Mouse (Mus musculus) left cerebral cortex, adult 11 months (tissue): ENCODE data around the gene Lemd2.

Source experiments
- DNase-seq: peaks from one replicate; pipeline ENCODE4 v3.0.0; 2022; ENCODE audit warnings: low spot score

Gene Lemd2

DNA sequence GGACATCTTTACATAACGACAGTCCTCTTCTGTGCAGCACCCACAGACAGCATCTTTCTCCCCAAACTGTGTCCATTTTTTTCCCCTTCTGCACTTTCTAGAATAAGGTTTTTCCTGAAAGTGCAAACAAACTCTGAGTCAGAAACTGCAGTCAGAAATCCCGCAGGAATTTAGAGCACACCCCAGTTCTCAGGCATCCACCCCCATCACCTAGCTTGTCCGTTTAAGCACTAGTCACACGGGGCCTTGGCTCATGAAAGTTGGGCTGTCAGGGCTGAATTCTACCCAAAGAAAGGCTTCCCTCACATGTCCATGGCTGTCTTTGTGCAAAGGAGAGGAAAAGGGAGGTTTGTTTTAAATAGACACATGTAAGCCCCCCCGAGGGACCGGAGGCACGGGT is 23.0 kb upstream of the Lemd2 start:
- DNase-seq, result no peak

DNA sequence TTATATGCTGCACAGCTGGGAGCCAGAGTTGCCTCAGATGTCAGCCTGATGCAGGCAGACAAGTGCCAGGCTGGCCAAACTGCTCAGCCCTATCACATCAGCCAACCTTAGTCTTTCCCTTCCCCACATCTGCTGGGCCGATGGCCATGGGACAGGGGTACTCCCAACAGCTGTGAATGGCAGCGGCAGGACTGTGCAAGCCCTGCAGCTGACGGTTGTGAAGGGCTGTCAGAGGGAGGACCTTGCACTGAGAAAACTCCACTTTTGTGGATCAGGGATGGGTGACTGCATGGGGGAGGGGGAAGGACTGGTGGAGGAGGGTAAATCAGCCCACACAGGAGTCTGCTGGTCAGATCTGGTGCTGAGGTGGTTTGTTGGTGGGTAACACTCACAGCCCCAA is 22.4 kb upstream of the Lemd2 start:
- no peak for DNase-seq

DNA sequence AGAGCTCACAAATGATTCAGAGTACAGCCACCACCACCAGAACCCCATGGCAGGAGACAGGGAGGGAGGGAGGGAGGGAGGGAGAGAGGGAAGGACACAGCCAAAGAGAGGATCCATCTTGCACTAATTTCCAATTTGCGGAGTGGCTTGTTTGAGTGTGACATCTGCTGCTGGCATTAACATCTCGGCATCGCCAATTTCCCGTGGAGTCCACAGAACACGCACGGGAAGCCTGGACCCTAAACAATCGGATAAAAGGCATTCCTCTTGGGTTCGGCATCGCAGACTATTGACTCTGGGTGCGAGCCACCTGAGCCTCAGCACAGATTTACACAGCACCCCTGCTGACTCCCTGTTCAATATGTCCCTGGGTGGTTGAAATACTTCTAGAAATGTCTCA is 21.5 kb upstream of the Lemd2 start:
- DNase-seq, result no peak

DNA sequence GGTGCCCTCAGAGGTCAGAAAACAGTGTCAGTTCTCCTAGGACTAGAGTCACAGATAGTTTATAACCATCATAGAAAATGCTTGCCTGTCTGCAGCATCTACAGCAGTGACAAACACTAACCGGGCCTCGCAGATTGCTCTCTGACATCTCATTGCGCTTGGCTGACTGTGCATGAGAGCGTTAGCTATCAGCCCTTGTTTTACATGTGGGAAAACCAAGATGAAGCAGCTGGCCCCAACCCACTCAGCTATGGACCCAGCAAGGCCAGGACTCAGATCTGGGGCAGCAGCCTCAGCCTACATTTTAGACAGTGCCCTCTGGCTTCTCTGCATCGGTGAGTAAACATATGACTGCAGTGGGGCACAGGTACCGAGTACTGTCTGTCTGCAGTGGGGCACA is 19.6 kb upstream of the Lemd2 start:
- DNase-seq, result no peak

DNA sequence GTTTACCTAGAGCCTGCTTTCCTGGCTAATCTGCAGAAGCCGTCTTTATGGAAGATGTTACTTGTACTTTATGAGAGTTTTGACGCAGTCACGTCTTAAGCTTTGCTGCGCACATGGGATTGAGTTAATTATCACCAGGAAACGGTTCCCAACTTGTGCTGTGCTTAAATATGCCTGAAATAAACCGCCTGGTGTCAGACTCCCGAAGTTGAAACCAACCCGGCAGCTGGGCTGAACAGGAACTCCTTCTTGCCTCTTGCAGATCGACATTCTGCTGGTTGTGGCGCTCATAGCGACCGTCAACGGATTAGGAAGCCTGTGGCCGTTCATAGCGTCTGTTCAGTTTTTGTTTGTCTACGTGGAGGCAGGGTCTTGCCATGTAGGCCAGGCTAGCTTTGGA is 17.3 kb upstream of the Lemd2 start:
- DNase-seq, result no peak

DNA sequence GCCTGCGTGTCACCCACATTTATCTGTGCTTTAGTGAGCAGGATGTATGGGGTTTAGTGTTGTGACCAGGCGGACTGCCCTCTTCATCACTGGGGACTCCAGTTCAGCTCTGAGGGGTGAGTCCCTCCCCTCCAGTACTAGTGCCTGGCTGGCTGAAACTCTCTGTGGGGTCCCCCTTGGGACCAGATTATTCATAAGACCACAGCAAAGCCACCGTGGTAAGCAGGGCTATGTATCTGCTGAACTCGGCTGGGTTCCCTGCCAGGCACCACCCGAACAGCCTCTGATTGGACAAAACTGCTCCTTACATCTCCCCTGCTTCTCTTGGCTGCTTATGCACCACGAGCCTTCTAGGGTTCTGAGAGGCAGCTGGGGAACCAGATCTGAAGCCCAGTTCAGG is 14.6 kb upstream of the Lemd2 start:
- no peak for DNase-seq

DNA sequence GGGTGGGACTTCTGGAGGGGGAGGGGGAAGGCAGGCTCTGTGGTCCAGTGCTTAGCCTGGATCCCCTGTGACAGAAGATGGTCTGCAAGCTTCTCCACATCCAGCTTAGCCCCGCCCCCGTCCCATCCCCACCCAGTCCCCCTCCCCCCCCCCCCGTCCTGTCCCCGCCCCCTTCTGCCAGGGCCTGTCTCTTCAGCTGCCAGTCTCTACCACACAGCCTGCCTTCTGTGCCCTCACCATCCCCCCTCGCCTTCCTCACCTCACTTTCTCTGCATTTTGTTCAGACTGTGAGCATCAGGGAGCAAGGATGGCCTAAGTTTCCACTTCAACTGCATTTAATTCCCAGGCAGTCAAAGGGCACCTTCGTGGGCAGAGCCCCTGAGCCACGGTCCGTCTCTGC is 14.1 kb upstream of the Lemd2 start:
- no peak for DNase-seq

DNA sequence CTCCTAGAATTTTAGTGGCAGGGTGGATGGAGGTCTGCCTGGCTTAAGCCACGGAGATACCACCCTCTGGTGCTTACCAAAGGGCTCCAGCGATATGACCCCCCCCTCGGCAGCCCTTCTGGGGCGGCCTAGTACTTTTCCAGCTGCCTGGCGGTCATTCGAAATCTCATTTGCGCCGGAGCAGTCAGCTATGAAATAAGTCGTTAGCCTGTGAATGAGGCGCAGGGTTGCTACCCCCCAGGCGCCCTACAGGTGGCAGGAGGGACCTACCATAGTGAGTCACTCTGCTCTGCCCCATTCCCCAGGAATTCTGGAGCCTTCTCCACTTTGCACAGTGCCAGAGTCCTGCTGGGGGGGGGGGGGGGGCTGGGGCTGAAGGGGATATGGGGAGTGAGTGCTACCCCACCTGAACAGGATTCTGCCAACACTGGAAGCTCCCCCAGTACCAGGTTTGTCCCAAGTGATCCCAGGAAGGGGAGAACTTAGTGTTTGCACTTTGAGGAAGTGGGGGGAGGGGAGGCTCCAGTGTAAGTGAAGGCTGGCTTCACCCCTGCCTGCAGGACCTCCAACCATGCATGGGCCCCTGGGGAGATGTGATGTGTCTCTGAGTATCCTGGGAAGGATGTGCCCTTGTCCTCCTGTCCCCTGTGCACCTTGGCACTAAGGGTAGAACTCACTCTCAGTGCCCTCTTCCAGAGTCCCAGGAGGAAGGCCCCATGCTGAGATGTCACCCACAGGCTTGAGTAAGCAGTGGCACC is 8.7 kb upstream of the Lemd2 start:
- no peak for DNase-seq

DNA sequence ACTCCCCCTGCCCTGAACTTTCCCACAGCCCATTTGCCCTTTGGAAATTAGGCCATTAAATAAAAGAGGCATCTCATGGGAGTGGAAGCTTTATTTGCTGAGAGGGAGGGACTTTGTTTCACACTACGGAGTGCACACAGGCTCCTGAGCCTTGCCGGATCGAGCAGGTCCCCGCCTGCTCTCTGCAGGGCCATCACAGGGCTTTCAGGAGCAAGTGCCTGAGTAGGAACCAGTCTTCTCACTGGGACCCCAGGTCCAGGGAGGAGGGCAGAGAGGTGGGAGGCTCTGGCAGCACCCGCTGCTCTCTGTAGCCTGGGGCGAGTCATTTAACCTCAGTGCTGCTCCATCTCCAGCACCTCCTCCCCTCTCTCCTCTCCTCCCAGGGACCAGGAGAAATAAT is 7.7 kb upstream of the Lemd2 start:
- no peak for DNase-seq

DNA sequence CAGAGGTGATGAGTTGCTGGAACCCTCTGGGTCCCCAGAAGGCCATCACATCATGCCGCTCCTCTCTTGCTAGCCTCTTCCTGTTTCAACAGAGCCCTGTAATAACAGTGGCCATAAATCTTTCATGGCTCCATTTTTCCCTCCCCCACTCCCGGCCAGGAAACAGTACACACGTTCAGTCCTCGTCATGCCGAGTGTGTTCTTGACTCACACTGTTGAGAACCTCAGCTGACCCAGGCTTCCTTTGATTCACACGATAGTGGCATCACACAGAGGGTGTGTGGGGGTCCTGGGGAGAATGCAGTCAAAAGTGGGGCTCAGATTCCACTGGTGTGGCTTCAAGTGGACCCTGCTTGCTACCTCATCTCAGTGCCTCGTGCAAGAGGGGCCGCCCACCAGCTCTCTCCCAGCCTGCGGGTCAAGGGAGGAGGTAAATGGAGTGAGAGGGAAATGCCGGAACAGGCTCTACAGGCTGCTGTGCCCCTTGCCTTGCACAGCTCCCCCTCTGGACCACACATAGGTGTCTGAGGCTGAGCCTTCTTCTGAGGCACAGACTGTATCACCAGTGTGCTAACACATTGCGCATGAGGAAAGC is 2.9 kb upstream of the Lemd2 start:
- DNase-seq, result no peak

DNA sequence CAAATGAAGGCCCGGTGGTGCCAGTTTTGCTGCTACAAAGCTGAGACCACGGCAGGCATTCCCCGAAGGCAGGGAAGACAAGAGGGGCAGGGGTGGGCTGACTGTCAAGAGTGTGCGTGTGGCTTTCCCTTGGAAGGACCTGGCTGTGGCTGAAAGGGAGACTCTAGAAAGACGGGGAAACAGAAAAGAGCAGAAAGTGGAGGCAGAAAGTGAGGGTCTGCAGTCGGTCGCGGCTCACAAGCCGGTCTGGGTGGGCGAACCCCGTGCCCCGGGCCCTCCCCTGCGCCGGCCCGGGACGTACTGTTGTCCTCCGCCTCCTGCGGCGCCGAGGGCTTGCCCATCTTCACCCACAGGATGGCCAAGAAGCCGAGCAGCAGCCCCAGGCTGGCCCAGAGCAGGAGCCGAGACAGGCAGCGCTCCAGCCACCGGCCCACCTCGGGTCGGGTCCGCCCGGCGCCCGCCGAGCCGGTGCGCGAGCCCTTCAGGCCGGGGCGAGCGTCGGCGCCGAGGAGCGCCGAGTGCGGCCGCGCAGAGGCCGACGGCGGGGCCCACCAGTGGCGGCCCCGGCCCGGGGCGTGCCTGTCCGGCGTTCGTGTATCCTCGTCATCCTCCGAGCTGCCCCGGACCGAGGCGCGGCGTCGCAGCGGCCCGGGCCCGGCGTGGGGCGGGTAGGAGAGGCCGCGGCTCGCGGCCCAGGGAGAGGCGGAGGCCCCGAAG is 753 bp downstream of the Lemd2 start:
- DNase-seq, result no peak

DNA sequence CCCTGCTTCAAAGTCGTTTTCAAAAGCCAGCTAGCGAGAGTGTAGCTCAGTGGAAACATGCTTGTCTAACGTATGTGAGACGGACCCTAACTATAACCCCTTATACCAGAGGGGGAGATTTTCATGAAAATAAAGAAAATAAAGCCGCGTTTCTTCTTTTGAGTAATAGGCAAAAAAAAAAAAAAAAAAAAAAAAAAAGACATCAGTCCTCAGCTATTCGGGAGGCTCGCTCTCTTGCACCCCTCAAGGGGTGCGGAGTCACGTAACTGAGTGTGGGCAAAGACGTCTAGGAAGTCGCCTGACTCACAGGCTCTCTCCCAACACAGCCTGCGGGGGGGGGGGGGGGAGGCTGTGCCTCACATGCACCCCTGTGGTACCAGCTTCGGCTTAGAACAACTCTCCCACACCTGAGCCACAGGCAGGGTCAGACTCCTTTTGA is 1.3 kb downstream of the Lemd2 start:
- no peak for DNase-seq

DNA sequence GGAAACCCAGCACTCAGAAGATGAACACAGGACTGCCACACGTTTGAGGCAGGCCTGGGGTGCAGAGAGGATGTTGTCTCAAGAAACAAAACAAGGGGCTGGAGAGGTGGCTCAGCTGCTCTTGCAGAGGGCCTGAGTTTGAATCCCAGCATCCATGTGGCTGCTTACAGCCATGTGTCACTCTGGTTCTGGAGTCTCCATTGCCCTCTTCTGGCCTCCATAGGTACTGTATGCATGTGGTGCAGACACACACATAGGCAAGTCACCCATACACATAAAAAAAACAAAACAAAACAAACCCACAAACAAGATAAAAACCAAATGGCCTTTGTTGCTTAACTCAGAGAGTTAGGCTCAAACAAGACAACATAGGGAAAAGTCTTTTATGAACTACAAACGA is 2.3 kb downstream of the Lemd2 start:
- DNase-seq, result no peak

DNA sequence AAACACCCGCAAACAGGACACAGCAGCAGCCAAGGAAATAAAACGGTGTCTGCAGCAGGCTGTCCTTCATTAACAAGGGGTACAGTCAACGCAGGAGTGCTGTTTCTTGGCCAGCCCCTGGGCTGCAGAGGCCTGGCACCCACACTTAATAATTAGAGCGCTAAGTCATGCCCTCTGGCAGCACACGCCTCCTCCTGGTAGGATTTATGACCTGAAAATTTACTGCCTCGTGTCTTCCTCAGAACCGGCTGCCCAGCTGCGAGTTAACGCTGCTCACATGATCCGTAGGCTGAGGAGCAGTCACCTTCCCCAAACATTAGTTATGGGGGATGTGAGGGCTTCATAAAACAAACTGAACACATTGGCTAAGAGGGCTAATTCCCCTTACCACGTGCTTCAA is 3.5 kb downstream of the Lemd2 start:
- DNase-seq, result no peak

DNA sequence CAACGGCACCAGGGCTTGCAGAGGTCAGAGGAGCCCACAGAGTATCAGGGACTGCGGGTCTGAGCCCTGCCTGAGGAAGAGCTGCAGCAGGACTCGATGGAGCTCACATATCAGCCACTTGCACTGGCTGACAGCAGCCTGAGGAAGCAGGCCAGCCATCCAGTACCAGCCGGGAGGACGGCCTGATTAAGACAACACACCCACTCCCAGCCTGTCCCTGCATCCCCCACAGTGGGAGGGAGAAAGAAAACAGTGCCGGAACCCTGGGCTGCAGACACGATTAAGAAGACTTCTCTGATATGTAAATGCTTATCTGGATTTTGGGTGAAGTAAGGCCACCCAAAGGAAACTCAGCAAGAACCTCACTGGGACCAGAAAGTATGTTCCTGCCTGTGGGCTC is 4.4 kb downstream of the Lemd2 start:
- DNase-seq, result no peak

DNA sequence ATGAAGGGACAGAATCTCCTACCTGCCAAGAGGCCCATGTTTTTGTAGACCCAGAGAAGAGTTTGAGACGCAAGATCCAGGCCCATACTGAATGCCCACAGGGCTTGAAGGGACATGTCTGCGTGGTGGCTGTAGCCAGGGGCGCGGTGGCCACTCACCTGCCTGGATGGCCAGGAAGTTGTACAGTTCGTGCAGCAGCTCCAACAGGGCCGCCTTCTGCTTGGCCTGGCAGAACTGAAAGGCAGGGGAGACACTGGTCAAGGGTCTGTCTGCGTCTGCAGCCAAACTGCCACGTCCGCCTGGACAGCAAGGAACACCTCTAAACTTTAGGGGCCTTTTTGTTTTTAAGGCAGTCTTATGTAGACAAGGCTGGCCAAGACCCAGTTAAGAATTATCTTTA is 5.1 kb downstream of the Lemd2 start:
- no peak for DNase-seq

DNA sequence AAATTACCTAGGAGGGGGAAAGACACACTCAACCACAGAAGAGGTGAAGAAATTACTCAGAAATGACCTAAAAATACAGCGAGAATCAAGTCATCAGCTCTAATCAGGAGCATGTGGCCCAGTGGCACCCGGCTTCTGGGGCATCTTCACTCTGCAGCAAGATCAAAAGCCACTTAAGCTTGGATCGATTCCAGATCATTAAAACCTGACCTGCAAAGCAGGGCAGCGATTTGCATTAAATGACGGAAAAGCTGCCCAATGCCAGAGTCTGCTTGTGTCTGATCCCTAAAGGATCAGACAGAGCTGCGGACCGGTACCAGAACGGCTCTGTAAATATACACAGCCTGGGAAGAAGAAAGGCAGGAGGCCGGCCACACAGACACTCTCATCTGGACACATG is 8.1 kb downstream of the Lemd2 start:
- no peak for DNase-seq

DNA sequence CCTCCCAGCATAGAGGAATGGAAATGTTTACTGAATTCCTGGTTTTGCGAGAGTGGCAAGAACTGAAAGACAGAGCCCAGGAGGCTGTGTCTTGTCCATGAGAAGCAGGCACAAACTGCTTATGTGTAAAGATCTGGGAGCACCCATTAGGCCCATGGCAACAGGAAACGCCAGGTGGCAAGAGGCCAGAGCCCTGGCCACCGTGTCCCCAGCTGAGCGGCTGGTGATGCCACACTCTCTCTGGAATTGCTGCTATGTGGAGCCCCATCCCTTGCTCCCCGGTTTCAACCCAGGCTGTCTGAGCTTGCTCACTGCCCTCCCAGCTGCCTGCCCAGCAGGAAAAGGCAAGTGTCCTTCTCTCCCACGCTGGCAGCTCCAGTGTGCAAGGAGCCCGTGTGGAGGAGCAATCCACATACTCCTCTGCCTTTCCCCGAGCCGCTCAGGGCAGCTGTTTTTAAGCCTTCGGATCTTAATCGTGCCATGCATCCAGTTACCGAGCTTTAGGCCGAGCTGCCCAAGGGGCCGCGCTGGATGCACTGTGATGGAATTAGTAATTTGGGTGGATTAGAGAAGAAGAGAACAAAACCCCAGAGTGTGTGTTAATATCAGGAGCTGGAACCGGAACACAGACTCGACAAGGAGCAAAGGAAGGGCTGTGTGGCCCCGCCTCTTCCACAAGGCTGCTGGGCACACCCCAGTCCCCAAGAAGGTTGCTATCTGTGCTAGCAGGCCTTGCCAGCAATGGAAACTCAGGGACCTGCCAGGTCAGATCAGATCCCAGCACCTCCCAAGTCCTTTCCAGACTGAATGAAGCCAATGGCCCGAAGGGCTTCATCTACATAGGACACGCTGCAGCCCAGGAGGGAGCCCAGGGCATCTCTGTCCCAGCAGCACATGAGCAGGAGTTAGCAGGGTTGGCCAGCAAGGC is 9.7 kb downstream of the Lemd2 start:
- DNase-seq, result no peak

DNA sequence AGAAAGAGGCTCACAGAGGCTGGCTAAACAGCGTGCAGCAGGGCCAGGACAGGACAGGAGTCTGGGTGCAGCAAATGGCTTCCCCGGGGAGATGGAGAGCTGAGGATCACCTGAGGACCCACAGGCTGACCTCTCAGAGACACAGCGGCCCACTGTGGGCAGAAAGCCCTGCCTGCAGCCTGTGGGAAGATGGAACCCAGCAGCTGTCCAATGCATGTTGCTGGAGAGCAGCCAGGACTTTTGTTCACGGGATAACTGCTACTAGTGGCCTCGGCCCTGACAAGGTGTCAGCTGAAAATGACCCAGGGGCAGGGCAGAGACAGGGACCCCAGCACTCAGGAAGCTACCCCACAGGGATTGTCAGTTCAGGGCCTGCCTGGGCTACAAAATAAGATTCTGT is 12.5 kb downstream of the Lemd2 start:
- DNase-seq, result no peak

DNA sequence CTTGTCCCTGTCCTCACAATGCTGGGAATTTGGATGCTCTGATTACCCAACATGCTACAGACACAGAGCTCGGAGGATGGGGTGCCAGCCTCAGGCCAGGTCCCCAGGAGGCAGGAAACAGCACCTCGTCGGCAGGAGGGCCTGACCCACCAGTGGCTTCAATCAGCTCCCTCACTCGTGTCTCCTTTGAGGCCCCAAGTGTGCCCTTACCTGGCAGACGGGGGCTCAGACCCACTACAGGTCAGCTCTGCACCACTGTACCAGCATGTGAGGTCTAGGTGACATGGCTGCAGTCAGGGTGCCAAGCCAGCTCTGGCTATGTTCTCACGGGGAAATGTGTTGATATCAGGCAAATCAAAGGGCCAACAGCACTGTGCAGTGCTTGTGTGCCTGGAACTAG is 13.1 kb downstream of the Lemd2 start:
- DNase-seq, result no peak

DNA sequence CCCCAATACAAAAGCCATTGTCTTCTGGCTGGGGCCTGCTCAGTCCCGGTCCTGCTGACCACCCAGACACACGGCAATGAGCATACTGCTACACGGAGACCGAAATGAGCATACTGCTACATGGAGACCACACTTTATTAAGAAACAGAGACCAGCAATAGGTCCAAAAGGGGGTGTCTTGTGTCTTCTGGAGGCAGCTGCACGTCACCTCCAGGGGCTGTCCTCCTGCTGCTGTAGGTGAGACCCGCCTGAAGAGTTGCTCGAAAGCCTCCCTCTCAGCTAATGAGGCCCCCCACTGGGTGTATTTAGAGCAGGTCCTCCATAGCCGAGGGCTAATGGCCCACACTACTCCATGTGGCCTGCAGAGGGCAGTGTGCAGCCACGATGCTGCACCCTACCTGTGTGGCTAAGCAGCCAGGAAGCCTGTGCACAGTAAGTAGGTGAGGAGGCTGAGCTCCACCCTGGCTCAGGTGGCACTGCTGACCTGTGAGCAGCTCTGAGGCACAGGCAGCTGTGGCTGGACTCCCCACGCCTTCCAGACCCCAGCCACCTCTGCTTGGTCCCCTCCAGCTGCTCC is 14.5 kb downstream of the Lemd2 start:
- no peak for DNase-seq

DNA sequence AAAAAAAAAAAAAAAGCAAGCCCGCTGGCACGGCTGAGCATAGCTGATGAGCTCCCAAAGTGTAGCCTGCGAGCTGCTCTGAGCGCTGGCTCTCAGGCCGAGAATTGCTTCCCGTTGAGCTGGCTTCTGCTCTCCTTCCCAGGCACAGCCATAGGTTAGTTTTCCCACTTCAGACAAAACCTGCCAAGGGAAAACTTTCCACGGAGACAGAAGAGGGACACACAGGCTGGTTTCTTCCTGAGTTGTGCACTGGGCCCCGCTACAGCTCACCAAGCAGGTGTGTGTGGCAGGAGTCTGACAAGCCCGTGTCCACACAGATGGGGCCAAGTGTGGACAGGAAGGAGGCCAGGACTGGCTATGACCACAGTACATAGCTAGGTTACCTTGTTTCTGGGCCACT is 15.4 kb downstream of the Lemd2 start:
- no peak for DNase-seq
